Mouse (Mus musculus): Measurements from ENCODE around the gene Cers1.
A peak's percentile ranks its signal among the peaks of the same experiment; 100 is the strongest.

The Cers1 gene

DNA sequence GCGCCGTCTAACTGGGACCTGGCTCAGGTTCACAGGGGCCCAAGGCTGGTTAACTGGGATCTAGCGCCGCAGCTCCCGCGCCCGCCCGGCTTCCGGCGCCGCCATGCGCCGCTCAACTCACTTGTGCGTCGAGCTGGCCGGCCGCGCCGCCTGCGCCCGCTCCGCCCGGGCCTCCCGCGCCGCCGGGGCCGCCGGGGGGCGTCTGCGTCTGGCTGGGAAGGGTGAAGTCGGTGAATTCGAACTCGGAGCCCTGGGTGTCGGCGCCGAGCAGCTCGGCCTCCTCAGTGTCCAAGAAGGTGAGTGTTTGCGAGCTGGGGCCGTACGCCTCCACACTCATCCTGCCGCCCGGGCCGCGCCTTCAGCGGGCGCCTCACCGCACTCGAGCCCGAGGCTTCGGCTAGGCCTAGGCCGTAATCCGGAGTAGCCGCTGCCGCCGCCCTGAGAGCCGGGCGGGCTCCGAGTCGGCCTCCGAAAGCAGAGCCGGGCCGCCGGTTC, 37.1 kb downstream of the Cers1 start:
- no peak for DNase-seq (ENCODE audit: low spot score)

DNA sequence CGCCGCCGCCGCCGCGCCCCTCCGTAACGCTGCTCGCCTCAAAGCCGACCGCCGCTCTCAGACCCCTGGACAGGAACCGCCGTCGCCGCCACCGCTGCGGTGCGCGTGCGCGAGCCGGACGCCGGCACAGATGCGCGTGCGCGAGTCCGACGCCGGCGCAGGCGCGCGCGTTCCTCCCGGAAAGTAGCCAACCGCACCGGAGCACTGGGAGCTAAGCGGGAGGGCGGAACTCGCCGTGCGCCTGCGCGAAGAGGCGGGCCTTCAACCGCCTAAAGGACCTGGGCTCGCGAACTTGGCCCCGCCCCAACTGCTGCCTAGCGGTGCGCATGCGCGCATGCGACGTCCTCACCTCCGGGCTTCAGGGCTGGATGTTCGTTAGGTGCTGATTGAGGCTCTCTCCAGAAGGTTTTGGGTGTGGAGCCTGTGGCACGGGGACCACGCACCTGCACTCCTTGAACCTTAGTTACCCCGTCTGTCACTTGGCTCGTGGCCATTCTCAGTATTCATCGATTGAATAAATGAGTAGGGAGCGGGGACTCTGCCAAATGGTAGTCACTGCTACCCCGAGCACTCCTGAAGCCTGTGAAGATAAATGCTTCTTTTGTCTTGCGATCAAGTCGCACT, 37.7 kb downstream of the Cers1 start, which contains the start of gene Upf1:
Gene Upf1 (minus strand): TSS at position 85 of the 624 bp plus-strand sequence.
- DNase-seq (ENCODE audit: low spot score): peak; percentile 98

GRCm38 (mm10) chr8:70354004-70354403, 38.4 kb downstream of the Cers1 start:
- DNase-seq (ENCODE audit: low spot score): no peak

DNA sequence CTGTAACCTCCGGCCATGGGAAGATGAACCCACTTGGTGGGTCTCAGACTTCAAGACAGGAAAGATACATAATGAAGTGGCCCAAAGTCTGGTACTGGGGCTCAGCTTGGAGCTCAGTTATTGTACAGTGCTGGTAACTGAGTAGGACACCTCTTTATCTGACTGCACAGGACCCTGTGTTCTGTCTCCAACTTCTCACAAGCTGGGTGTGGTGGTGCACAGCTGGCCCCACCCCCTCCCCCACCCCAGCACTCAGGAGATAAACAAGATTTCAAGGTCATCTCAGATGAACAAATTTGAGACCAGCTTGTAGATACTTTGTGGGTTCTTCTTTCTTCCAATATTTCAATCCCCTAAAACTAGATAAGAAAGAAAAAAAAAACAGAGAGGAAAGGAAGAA, 40.5 kb downstream of the Cers1 start:
- no peak for DNase-seq (ENCODE audit: low spot score)

DNA sequence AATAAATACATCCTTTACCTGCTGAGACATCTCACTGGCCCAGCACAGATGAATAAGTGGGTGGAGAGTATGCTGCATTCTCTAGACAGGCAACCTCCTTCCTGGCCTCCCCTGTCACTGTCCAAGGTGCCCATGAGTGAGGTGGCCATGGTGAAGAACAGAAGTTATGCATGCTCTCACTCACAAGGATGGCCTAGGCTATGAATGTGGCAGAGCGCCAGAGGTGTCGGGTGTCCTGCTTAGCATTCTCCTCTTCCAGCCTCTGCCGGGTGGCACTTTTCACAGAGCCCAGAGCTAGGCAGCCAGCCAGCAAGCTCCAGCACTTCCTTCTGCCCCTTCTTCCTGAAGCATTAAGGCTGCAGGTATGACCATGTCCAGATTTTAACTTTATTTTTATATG, 43.8 kb downstream of the Cers1 start:
- DNase-seq (ENCODE audit: low spot score): no peak

DNA sequence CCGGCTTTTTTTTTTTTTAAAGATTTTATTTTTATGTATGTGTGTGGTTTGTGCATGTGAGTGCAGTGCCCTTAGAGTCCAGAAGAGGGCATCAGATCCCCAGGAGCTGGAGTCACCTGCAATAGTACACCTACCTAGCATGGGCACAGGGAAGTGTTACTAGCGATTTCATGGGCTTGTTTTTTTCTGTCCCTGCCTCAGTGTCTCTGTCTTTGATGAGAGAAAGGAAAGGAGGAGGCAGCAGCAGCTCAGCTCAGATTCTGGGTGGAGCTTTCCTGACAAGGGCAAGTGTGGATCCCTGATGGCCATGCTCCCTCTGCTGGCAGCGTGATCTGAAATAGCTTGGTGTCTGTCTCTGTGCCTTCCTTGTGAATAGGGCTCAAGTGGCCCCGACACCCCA, 45.2 kb downstream of the Cers1 start:
- no peak for DNase-seq (ENCODE audit: low spot score)

- DNase-seq (ENCODE audit: low spot score): no peak
These were observed 46.0 kb downstream of the Cers1 start for GRCm38 (mm10) chr8:70361484-70362032.

DNA sequence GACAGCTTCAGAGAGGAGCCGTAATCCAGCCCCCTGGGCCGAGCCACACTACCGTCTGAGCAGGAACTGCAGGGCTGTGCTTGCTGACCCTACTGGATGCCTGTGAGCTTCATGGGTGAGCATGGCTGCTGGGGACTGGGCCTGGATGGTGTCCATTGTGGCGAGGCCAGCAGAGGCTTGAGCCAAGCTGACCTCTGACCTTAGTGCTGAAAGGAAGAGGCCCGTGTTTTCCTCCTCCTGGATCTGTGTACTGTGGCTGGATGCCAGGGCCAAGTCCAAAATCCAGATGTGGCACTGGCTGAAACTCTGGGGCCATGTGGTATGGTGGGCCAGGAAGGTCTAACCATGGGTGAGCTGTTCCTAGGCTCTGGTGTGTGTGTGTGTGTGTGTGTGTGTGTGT, 48.5 kb downstream of the Cers1 start:
- no peak for DNase-seq (ENCODE audit: low spot score)

- DNase-seq (ENCODE audit: low spot score): no peak
These were observed 51.0 kb downstream of the Cers1 start for GRCm38 (mm10) chr8:70366588-70366987.

DNA sequence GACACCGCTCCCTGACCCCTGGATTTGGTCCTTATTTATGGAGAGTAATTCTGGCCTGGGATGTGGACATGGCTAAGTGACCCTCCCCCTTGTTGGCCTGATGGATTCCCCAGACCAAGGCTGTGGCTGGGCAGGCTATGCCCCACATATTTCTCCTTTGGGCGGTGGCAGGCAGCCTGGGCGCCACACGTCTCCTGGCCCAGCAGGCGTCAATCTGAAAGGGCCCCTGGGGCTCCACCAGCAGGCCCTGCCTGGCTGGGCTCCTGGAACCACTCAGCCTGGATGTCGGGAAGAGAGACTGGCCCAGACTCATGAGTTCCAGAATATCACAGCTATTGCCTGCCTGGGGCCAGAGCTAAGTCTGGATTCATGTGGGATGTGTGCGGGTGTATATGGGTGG, 54.9 kb downstream of the Cers1 start:
- DNase-seq (ENCODE audit: low spot score): no peak

GRCm38 (mm10) chr8:70371951-70372350, 56.4 kb downstream of the Cers1 start:
- no peak for DNase-seq (ENCODE audit: low spot score)

DNA sequence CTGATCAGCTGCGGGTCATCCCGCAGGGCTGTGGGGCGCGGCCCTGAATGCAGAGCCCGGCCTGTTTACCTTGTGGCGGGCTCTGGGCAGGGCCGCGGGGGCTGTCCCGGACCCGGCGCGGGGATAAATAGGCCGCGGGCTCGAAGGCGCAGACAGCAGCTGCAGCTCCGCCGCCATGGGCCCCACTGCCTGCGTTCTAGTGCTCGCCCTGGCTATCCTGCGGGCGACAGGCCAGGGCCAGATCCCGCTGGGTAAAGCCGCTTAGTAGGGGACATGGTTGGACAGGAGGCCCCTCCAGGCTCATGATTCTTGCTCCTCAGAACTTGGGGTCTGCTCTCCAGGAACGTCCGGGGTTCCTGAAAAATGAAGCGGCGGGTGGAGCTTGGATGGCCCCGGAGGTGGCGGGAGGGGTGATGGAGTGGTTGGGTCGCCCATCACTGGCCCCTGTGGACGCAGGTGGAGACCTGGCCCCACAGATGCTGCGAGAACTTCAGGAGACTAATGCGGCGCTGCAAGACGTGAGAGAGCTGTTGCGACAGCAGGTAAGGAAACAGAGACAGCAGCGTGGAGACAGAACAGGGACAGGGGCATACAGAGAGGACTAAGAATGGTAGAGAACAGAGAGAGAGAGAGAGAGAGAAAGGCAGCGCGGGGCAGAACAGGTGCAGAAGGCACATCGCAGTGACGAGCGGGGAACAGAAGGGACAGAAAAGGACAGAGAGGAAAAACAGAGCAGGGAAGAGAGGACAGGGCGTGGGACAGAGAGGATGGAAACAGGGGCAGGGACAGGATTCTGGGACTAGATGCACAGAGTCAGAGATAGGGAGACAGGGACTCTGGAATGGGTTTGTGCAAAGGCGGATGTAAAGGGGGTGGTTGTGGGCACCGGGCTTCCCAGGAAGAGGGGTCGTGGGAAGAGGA, 58.1 kb downstream of the Cers1 start, which contains the start of gene Comp:
Gene Comp (plus strand): TSS at position 162 of the 921 bp plus-strand sequence.
- DNase-seq (ENCODE audit: low spot score): no peak

GRCm38 (mm10) chr8:70374318-70374927, 58.8 kb downstream of the Cers1 start:
- DNase-seq (ENCODE audit: low spot score): no peak

- DNase-seq (ENCODE audit: low spot score): no peak
These were observed 59.8 kb downstream of the Cers1 start for GRCm38 (mm10) chr8:70375212-70375859.

DNA sequence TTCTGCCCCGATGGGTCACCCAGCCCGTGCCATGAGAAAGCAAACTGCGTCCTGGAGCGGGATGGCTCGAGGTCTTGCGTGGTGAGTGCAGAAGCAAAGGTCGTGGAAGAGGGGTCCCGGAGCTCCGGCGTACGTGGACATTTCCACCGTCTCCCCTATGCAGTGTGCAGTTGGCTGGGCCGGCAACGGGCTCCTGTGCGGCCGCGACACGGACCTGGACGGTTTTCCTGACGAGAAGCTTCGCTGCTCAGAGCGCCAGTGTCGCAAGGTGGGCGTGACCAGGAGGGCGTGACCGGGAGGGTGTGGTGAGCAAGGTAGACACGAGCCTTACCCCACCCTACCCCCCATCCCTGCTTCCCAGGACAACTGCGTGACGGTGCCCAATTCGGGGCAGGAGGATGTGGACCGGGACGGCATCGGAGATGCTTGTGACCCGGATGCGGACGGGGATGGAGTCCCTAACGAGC, 60.7 kb downstream of the Cers1 start:
- DNase-seq (ENCODE audit: low spot score): no peak

GRCm38 (mm10) chr8:70377049-70377448, 61.5 kb downstream of the Cers1 start:
- DNase-seq (ENCODE audit: low spot score): no peak

DNA sequence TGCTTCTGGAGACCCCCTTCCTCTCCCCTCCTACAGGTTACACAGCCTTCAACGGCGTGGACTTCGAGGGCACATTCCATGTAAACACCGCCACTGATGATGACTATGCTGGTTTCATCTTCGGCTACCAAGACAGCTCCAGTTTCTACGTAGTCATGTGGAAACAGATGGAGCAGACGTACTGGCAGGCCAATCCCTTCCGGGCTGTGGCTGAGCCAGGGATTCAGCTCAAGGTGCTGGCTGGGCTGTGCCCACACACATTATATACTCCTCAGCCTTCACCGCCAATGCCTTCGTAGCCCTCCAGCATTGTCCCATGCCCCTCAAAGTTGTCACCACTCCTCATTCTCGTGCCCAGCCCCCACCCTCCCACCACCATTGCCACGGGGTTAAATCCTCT, 64.5 kb downstream of the Cers1 start:
- DNase-seq (ENCODE audit: low spot score): no peak
